Mouse (Mus musculus) brain, embryonic 14.5 days (tissue): ENCODE measurements at regions not wholly inside any gene's neighbourhood (a gene's known extent, or its start where the extent isn't known, plus 50 kb on each side); places are given as distances from the start of the nearest gene placed in this dataset.

ENCODE experiments used
- CTCF ChIP-seq: fragments of 200-500 bp; IDR thresholded peaks from 2 replicates; pipeline ENCODE4 v1.5.1; 2012; ENCODE audit warnings: inconsistent platforms, mild to moderate bottlenecking, moderate library complexity, borderline replicate concordance; ENCODE audit not compliant: insufficient read depth, insufficient read length; ENCODE audit errors: extremely low read depth
- POLR2A ChIP-seq: fragments of 200-500 bp; IDR thresholded peaks from 2 replicates; pipeline ENCODE4 v1.6.1; 2012; ENCODE audit warnings: mild to moderate bottlenecking, inconsistent platforms, borderline replicate concordance; ENCODE audit not compliant: poor library complexity, insufficient read depth, insufficient read length, severe bottlenecking; ENCODE audit errors: extremely low read depth

GRCm38 (mm10) chr6:17187106-17187505, 93.9 kb upstream of the Cav2 start:
- no peak for TF ChIP-seq CTCF
- TF ChIP-seq POLR2A = no peak
